Mouse (Mus musculus) thymus, postnatal 36 days (tissue): ENCODE data around the gene Hmcn1.

Experiments used
- DNase-seq, 2 experiments: peaks; one replicate each; pipeline ENCODE4 v3.0.0; 2022; ENCODE audit warnings: mixed read lengths in 2 of 2

Gene Hmcn1

DNA sequence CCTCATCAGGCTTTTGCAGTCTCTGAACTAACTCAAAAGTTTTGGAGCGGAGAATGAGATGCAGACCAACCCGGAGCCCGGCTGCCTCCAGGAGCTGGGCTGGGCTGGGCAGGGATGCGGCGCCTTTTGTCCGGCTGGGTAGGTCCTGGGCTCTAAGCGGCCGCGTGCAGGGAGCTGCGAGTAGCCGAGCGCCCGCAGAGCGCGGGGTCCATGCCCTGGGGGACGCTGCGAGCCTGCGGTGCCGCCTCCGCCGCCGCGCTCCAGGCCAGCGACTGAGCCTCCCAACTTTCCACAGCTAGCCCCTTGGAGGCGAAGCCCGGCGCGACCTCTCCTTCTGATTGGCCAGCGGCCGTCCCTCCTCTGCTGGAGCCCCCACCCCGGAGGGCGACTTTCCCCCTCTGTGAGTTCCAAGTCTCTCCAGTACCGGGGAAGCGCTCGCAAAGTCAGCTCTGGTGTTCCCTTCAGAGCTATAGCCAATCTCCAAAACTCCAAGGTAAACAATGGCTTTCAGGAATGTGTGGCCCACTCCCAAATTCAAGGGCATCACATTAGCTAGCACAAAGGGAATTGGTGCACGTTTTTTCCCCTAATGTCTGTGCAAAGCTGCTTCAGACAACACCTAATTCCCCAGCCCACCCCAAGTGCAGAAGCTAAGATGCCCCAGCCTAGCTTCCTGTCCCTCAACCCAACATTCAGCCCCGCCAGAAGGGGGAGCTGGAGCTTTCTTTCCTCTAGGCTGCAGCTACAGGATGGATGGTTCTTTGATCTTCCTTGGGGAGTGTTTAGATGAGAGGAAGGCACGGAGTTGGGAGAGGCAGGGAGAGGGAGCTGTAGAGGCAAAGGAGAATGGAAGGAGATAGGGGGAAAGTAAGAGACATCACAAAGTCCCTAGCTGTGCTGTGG is at the start of gene Hmcn1:
Hmcn1 (minus strand) TSS at position 274 of the 903 bp plus-strand sequence.
- peak; percentile 66 to 68 for DNase-seq

DNA sequence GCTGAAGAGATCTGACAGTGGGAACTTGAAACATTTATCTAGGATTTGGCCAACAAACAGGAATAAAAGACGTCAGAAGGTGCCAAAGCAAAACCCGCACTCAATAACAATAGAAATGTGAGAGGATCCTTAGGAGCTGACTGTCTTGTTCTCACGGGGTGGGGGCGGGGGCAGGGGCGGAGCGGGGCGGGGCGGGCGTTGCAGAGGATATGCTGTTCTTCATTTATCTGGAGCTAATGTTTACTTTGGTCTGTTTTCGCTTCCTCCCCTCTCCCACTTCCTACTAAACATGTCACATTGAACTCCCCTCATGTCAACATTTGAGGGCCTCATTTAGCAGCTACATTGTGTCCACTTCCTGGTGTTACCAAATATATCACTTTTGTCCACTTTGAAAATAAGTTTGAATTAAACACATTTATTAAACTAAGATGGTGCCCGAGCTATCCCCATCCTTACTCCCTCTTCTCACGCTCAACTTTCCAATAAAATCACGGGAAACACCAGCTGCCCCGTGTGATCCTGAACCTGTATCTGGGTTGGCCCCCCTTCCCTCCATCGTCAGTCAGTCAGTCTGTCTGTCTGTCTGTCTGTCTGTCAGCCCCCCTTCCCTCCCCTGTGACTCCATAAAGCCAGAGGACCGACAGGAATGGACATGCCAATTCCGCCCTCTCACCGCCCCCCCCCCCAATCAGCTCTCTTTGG is 47.9 kb upstream of the Hmcn1 start:
- DNase-seq: no peak

DNA sequence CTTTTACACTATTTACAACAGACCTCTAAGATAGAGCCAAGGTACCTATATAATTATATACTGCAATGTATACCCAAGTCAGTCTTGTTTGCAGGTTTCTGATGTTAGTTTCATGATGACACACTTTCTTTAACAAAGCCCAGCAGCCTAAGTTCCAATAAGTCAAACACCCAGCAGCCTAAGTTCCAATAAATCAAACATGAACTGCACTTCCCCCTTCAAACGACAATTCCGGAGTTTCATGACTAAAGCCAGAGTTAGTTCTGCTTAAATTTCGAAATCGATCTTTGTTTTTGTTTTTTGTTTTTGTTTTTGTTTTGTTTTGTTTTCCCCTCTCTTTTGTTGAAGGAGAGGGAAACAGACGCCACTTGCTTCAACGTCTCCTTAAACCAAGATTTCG is 47.1 kb upstream of the Hmcn1 start:
- DNase-seq: no peak

DNA sequence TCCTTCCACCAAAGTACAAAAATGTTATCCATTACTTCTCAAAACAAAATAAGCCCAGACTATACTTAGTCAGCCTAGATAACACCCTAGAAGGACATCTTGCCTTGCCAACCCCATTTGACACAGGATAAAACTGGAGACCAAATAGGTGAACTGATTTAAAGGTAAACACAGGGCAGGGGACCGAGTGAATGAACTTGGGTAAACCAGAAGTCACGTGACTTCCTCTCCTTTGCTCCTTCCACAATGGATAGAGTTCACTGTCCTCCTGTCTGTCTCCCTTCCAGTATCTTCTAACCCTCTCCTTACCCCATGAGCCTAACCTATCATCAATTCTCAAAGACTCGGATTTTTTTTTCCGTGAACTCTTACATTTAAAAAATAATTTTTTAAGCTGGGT is 46.0 kb upstream of the Hmcn1 start:
- DNase-seq: no peak

DNA sequence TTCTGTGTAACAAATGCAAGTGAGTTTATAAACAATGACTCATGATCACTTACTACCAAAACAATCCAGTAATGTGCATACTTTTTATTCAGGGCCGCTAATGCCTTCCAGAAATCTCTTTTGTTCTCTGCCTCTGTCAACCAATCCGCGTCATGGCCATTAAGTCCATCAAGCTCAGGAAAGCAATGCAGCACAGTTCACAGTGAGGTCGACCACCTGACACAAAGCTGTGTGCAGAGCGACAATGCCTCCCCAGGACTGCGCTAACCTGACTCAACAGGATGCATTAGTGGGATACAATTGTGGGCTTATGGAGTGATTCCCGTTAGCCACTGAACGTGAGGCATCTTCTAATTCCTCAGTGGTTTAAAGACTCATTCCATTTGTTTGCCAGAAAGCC is 45.3 kb upstream of the Hmcn1 start:
- DNase-seq: no peak

DNA sequence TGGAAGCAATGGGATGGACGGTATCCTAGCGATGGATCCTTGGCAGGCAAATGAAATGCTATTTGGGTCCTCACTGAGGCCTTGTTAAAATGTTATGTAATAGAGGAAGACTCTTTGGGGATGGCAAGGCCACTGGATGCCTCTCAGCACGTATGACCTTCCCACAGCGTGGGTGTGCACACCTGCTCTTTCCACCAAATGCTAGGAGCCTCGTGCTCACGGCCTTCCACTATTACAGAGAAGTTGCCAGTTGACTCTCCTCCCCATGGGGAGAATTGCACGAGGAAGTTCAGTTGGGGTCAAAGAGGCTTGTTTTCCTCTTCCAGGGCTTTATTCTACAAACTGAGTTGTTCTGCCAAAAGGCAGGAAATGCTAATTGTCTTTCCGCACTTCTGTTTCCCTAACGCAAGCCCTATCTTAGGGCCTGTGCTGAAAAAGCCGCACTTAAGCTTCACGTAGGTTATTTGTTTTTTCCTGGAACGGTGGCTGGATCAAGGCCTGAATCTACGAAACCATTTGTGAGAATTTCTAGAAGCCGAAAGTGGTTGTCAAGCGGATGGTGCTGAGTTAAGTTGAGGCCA is 43.3 kb upstream of the Hmcn1 start:
- DNase-seq: no peak

DNA sequence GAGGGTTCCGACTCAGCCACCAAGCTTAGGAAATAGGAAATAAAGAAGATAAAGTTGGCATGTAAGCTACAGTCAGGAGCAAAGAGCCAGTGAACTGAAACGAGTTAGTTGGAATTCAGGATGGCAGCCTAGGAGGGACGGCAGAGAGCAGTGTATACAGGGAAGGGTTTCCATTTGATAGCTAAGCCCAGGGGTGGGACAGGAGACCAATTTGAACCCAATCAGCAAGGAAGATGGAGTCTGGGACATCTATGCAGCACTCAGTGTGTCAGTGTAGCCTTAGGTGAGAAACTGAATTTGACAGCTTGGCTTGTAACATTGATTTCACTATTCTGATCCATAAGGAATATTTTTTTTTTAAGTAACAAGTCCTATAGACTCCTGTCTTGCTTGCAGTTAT is 42.5 kb upstream of the Hmcn1 start:
- no peak for DNase-seq

DNA sequence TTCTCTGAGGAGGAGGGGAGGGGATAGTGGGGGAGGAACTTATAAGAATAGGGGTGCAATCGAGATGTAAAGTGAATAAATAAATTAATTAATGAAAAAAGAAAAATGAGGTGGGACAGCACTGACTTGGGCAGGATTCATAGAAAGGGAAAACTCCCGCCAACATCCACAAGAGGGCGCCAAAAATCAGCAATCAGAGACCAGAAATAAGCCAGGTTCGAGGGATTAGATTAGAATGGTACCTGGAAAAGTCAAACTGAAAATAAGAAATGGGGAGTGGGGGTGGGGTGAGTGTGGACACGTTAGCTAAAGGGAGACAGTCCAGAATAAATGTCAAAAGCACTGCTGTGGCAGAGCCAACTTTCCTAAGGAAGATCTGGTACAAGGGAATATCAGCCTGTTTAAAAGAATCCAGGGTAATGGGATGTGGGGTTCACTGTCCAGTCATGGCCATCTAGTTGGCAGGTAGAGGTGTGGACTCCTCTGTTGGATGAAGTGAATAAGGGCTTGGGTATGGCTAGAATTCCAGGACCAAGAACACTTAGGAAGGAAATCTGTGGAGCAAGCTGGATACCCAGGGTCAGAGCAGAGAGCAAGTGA is 41.9 kb upstream of the Hmcn1 start:
- DNase-seq: peak; percentile 35 to 54

DNA sequence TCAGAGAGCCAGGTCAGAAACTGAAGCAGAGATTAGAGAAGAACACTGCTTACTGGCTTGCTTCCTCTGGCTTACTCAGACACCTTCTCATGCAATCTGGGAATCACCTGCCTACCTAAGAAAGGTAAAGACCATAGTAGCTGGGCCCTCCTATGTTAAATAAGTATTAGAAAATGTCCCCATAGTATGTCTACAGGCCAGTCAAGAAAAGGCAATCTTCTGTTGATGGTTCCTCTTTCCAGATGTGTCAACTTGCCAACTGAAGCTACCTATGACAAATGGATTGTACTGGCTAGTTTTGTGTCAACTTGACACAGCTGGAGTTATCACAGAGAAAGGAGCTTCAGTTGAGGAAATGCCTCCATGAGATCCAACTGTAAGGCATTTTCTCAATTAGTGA is 40.1 kb upstream of the Hmcn1 start:
- DNase-seq: no peak

DNA sequence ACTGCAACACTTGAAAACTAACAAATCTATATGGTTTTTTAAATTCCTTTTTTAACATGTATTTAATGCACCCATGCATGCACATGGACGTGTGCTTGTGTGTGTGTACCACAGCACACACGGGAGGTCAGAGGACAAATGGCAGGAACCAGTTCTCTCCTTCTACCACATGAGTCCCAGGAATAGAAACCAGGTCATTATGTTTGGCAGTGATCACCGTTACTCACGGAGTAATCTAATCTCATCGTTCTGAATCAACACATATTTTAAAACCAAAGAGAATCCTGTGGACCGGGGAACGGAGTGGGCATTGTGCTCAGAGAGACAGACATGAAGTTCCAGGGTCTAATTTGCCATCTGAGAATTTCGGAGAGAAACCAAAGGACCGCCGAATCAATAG is 38.3 kb upstream of the Hmcn1 start:
- DNase-seq: no peak

DNA sequence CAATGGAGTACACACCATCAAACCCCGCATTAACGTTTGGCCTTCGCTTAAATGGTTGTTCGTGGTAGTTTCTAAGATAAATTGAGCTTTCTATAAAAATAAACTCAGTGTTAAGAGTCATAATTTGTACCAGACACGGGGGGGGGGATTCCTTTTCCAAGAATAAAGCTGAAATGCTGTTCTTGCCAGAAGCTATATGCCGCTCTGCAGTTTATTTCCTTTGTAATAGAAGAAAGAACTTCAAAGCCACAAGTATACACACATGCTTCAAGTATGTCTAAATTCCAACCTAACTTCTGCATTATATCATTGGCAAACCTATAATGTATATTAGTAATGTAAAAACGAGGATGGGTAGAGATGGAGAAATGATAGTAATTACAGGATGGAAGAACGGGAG is 37.9 kb upstream of the Hmcn1 start:
- DNase-seq: no peak

DNA sequence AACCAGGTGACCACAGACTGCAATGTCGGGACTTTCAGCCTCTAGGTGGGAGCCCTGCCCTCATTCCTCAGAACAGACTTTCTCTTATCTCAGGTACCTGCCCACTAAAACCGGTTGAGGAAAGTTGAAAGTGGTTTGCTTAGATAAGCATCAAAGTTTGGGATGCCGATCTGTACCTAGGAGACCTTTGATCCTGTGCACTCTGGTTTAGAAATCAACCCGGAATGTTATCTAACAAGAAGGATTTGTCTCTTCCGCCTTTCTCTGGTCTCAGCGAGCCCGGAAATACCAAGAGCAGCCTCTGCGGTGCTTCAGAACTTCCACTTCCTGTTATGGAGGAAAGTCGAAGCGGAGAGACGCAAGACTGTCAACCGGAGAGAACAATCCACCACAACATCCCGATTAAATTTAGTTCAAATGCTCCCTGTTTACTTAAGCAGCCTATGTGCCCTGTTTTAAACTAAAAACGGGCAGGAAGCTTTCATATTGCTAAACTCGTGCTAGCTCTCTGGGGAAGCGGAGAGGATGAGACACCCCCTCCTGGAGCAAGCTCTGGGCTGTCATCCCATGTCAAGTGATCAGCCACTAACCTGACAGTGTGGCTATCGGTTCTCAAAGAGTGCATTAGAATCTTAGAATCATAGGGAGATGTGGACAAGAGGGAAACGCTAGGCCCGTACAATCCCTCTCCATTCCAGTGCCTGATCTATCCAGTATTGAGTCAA is 32.0 kb upstream of the Hmcn1 start:
- DNase-seq: peak; percentile 62 to 69

DNA sequence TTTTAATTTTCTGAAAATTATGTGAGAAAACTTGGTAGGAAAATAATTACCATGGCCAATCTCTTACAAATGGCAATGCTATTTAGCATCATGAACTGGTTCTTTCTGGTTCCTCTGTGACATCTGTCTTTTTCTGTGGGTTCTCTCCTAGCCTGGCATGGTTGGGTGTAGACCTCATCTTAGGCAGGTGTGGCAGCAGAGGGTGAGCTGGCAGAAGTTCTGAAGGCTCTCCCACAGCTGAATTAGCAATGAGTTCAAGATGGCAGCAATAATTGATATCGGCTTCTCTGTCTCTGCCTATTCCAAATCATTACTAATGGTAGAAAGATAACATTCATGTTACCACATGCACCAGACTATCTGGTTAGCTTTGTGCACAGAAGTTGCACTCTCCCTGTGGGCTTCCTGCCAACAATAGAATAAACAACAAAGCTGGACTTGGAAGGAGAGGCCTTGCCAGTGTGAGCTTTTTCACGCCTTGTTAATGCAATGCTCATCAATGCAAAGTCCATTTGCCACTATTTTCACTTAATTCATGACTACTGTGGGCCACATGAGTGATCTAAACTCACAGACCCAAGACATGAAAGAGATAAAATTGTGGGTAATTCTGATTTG is 26.1 kb upstream of the Hmcn1 start:
- no peak for DNase-seq

DNA sequence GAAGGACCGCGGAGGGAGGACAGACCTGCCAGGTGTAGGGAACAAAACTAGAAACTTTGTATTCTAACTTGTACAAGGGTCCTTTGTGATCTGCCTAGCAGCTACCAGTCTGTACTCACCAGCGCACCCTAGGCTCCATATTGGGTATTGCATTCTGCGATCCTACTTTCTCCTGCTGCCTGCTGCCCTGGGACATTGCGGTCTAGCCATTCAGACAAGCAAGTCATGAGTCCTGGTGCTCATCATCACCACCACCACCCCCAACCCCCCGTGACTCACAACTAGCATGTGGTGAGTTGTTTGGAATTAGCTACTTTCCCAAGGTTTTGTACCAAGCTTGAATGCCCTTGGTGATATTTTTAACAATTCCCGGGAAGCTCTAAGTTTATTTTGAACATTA is 17.8 kb upstream of the Hmcn1 start:
- DNase-seq: peak; percentile 64 to 76

DNA sequence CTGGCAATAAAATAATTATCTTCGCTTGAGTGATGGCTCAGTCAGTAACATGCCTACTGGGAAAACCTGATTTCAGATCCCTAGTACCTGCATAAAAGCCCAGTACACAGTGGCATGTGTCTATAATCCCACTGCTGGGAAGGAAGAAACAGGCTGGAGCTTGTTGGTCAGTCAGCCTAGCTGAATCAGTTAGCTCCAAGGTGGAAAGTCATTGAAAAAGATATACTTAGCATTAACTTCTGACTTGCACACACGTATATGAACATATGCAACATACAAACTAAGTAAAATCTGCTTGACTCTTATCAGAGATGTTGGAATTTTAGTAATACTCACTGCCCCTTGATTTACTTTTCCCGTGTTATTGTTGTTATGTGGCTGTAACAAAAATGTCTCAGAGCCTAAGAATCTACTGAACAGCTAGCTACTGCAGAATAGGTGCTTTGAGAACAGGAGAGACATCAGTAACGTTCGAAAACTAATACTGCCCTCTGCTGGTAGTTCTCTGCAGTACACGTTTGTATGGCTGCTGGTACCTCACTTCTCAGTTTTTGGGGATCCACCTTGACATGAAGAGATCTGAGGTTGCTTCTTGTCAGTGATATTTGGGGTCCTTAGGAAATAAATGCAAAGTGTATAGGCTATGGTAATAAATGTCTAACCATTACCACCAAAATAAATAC is 16.0 kb upstream of the Hmcn1 start:
- peak; percentile 21 to 31 for DNase-seq

DNA sequence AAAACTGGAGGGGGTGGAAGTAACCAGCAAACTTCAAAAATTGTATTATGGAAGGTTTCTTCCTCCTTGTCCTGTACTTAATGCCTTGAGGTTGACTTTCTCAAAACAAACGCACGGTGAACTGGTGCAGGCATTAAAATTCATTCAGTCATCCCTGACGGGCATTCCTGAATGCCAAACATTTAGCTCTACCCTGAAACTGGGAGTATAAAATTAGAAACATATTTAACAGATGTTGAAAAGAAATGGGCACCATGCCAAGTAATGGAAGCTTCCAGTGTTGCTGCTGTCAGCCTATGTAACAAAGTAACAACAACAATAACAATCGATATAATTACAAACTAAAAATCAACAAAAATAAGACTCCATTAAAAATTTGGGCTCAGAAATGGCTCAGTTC is 14.5 kb upstream of the Hmcn1 start:
- DNase-seq: no peak

DNA sequence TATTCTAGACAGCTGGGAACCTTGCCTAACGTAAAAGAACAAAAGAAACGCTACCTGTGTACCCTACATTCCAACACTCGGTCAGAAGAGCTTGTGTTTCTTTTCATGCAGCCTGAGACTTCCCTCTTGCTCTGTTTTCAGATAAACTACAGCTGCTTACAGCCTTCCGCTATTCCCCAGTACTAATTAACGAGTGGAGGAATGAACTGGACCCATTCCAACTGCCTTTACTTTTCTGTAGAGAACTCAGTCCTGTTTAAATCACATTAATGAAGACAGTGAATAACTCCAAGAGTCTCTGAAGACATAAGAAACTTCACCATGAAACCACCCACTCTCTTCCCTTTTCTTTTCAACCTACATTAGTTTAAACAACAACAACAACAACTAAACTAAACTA is 10.8 kb upstream of the Hmcn1 start:
- no peak for DNase-seq

DNA sequence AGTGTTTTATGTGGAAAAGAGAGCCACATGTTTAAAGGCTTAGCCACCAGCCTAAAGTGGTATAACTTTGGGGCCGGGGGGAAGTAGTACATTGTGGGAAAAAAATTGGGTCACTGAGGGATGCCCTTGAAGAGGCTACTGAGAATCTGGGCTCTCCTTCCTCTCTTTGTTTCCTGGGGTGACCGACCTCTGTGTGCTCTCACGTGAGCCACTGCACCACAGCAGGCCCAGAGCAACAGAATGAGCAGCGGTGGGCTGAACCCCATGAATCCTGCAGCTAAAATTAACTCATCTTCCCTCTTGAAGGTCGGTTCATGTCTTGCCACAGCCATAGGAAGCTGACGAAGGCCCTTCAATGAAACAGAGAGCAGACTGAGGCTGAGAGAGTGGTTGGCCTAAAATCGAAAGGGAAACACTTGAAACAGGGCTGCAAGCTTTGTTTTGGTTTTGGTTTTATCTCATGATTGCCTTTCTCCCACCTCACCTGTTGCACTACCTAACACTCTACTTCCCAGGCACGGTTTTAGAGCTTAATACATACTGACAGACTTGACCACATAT is 8.7 kb upstream of the Hmcn1 start:
- DNase-seq: peak; percentile 15 to 25

DNA sequence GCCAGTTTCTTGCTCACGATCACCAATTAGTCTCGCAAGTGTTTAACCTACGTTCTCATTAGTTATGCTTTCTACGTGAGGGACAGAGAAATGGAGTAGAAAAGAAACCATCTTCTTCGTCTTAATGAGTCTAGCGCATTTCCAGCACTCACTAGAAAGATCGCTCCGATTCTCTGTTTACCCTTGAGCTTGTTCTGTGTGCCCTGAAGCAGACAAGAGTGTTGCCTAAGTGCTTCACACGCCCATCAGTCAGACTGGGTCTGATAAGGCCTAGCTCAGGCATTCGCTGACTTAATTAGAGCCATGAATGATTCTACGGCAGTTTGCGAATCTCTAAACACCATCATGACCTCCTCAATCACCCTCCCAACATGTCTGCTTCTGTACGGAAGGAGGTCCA is 7.5 kb upstream of the Hmcn1 start:
- no peak for DNase-seq

DNA sequence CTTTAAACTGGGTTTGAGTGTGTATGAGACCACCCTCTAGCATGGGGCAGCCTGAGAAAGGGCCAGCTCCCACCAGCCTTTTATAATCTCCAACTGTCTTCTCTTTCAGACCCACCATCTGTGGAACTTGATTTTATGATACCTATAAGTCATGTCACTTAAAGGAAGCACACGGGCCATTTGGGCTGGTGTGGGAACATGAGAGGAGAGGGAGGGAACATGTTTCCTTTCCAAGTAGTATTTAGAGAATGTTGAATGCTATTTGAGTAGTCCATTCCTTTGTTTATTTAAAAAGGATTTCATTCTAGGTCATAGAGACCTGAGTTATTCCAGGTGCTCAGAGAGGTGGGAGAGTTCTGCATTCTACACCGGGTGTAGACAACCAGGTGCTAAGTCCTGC is 1.4 kb upstream of the Hmcn1 start:
- DNase-seq: no peak

DNA sequence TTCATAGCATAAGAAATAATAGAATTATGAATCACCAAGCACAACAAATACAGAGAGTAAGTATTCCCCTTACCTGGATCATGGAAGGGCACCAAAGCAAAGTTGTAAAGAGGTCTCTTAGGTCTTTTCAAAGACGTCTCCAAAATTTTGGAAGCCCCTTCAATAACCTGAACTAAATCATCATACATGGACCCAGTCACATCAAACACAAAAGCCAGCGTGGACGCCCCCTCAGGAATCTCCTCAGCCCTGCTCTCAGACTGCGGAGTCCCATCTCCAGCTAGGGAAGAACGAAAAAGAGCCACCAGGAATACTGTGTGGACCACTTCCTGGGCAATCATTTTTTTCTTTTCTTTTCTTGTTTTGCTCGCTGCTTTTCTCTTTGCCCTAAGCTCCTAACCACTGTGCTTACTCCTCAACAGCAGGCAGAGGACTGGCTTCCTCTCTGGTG is 499 bp downstream of the Hmcn1 start:
- no peak for DNase-seq
